Mouse (Mus musculus) E14TG2a.4 (cell line): ENCODE results near the gene Tmem170b.

Experiments used
- H3K27me3 ChIP-seq: 2 replicates; pipeline ENCODE4 v1.6.1; 2014; ENCODE audit warnings: low read length, control low read depth; ENCODE audit not compliant: insufficient read depth
- H3K36me3 ChIP-seq: 2 replicates; pipeline ENCODE4 v1.6.1; 2014; ENCODE audit warnings: low read length, control low read depth; ENCODE audit not compliant: insufficient read depth
- H3K4me1 ChIP-seq: replicated peaks from 2 replicates; pipeline ENCODE4 v1.6.1; 2014; ENCODE audit warnings: low read depth, low read length, control low read depth
- H3K4me3 ChIP-seq: replicated peaks from 2 replicates; pipeline ENCODE4 v1.5.1; 2014; ENCODE audit warnings: mild to moderate bottlenecking, low read length
- H3K9me3 ChIP-seq: 2 replicates; pipeline ENCODE4 v1.6.1; 2014; ENCODE audit warnings: low read length, control low read depth
- CTCF ChIP-seq: conservative IDR thresholded peaks from 2 replicates; pipeline ENCODE4 v1.5.1; 2014; ENCODE audit warnings: low read length
- NANOG ChIP-seq: IDR thresholded peaks from 2 replicates; pipeline ENCODE4 v1.6.1; 2014; ENCODE audit warnings: borderline replicate concordance, low read length, mixed read lengths
- POU5F1 ChIP-seq: IDR thresholded peaks from 2 replicates; pipeline ENCODE4 v1.6.1; 2014; ENCODE audit warnings: low read length, borderline replicate concordance

Gene Tmem170b

GRCm38 (mm10) chr13:41650665-41651064 lies 45.0 kb downstream of the Tmem170b start:
- Histone ChIP-seq H3K27me3 (no peaks in the 10 kb centered on the region), H3K9me3 (no peaks in the 10 kb centered on the region), H3K36me3 (no peaks in the 10 kb centered on the region), H3K4me3 (no peak overlapping the region), H3K4me1 (no peaks in the 10 kb centered on the region)
- TF ChIP-seq CTCF (no peak), NANOG (no peak), POU5F1 (no peak)

DNA sequence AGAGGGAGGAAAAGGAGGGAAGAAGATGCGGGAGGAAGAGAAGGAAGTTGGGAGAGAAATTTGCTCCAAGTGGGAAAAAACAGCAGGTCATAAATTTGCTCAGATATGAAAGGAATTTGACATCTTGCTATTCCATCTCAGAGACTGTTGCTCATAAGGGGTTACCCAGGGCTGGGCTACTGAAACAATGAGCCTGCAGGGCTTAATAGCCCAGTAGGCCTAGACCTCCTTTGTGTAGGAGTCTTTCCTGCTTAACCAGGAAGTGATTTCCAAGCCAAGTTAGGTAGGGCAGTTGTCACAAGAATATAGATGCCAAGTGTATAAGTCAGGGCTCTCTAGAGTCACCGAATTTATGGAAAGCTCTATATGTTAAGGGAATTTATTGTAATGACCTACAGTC lies 48.1 kb downstream of the Tmem170b start:
- Histone ChIP-seq H3K36me3 (no peaks in the 10 kb centered on the region), H3K9me3 (no peaks in the 10 kb centered on the region), H3K27me3 (no peaks in the 10 kb centered on the region), H3K4me3 (no peak overlapping the region), H3K4me1 (no peaks in the 10 kb centered on the region)
- TF ChIP-seq CTCF (no peak), NANOG (no peak), POU5F1 (no peak)

DNA sequence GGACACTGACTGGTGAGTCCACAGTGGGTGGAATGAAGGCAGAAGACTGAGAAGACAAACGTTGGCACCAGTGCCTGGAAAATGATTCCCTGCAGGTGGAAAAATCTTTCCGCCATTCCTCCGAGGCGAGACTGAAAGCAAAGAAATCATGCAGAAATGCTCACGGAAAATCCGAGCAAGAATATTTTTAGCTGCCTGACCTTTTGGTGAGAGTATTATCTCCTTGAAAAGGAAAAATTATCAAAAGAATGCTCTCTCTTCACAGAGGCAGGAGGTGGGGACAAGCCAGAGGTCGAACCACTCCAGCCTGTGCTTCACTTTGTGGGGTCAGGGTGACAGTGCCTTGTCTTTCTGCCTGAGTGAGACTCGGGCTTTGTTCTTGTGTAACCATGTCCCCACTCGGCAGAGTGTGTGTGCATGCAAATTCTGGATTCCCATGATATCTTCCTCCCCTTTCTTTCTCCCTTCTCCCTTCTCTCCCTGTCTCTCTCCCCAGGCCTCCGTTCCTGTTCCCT lies 49.9 kb downstream of the Tmem170b start:
- H3K4me3 ChIP-seq: no peak overlapping the region

DNA sequence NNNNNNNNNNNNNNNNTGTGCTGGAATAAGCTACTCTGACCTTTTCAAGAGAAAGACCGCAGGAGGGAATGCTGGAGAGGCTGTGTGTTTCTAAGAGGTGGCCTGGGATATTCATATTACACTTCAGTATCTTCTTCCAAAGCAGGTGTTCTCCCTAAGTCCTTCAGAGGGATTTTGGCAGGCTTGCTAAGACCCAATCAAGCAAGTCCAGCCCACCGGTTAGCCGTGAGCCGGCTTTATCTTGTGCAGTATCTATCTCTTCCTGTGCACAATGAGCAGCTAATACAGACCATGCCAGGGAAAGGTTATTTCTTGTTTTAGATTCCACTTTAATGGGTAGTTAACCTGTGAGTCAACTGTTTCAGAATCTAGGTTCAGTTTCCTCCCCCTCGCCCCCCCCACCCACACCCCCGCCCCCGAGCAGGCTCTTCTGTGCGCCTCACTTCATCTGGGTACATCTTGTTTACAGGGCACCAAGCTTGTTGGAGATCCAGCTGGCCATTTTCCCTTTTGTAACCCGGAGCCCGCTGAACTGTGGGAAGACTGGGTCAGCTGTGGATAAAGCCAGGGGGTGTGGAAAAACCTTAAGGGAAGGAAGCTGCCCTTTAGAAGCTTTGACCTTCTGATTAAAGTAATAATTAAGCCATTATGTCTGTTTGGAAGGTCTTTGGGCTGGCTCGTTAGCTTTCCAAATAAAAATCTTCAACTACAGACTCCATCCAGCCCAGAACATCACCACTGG lies 54.5 kb downstream of the Tmem170b start:
- no peaks in the 10 kb centered on the region for H3K36me3 ChIP-seq
- TF ChIP-seq POU5F1: no peak
- TF ChIP-seq CTCF: no peak
- no peak for TF ChIP-seq NANOG
- H3K9me3 ChIP-seq: no peaks in the 10 kb centered on the region
- no peaks in the 10 kb centered on the region for H3K27me3 ChIP-seq
- H3K4me1 ChIP-seq: 0 out of 2 replicates have a peak, but pooled peaks cover 4% of the 10 kb centered on the region
- no peak overlapping the region for H3K4me3 ChIP-seq

More for the DNA sequence above, 49.9 kb downstream of the Tmem170b start:
- Histone ChIP-seq H3K9me3 (no peaks in the 10 kb centered on the region), H3K36me3 (no peaks in the 10 kb centered on the region), H3K4me1 (no peaks in the 10 kb centered on the region), H3K27me3 (no peaks in the 10 kb centered on the region)
- no peak for TF ChIP-seq POU5F1
- no peak for TF ChIP-seq CTCF
- no peak for TF ChIP-seq NANOG

DNA sequence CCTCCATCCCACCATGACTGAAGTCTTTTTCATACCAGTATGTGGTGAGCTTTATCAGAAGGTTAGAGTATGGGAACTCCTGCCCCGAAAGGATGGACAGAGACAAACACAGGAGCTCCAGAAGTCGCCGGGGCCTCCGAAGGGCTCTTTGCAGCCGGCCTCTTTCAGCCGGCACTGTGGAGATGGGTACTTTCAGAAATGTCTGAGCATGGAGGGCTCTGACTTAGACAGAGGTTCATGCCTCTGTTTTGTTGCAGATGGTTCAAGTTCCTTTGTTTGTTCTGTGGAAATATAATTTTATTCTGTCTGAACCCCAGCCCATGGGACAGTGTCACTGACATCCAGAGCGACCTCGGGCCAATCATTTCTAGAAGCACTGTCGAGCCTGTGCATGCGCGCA lies 55.4 kb downstream of the Tmem170b start:
- no peak overlapping the region for H3K4me3 ChIP-seq
- no peaks in the 10 kb centered on the region for H3K36me3 ChIP-seq
- TF ChIP-seq POU5F1 (no peak), CTCF (no peak), NANOG (no peak)
- no peaks in the 10 kb centered on the region for H3K9me3 ChIP-seq
- H3K27me3 ChIP-seq: no peaks in the 10 kb centered on the region
- H3K4me1 ChIP-seq: 0 out of 2 replicates have a peak, but pooled peaks cover 4% of the 10 kb centered on the region

DNA sequence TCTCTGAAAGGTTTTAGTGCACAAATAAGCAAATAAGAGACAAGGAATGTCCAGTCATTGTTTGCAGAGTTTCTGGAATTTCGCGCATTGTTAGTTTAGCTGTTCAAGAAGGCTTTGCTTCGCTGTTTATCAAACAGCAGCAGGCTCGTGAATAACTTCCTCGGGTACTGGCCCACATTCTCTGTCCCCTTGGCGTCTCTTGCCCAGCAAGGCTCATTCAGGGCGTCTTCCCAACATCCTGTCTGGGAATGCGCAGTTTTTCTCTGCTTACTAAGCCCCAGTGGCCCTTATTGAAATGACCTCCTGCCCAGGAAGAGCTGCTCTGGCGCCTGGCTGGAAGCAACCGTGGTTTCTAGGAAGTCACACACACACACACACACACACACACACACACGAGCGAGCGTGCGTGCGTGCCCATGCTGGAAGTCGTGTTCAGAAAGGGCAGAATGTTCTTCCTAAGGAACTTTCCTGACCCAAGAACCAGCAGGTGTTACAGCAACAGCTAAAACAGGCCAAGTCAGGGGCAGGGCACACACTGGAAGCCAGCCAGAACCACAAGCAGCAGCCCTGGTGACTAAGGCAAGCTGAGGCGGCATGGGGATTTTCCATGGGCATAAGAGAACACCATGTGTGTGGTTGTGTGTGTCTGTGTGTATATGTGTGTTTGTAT lies 56.8 kb downstream of the Tmem170b start:
- Histone ChIP-seq H3K27me3 (no peaks in the 10 kb centered on the region), H3K4me1 (0 out of 2 replicates have a peak, but pooled peaks cover 4% of the 10 kb centered on the region), H3K36me3 (no peaks in the 10 kb centered on the region), H3K9me3 (no peaks in the 10 kb centered on the region), H3K4me3 (no peak overlapping the region)
- TF ChIP-seq NANOG (no peak), POU5F1 (no peak), CTCF (no peak)

DNA sequence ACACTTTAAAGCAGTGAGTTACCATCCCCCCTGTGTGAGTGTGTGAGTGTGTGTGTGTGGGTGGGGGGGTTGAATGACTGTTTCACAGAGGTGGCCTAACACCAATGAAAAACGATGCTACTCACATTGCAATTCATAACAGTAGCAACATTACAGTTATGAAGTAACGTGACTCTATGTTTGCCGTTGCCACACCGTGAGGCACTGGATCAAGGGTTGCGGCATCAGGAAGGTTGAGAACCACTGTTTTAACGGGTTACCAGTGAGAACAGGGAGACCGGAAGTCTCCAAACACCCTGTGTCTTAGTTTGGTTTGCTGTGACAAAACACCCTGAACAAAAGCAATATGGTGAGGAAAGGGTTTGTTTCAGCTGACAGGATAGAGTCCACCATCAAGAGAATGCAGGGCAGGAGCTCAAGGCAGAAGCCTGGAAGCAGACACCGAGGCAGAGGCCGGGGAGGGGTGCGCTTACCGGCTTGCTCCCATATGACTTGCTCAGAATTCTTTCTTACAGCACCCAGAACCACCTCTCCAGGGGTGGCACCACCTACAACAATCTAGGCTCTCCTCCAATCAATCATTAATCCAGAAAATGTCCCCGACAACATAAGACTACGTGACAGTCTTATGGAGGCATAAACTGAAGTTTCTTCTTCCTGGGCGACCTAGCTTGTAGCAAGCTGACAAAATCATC lies 57.9 kb downstream of the Tmem170b start:
- Histone ChIP-seq H3K9me3 (no peaks in the 10 kb centered on the region), H3K27me3 (no peaks in the 10 kb centered on the region), H3K36me3 (no peaks in the 10 kb centered on the region), H3K4me1 (0 out of 2 replicates have a peak, but pooled peaks cover 4% of the 10 kb centered on the region), H3K4me3 (no peak overlapping the region)
- TF ChIP-seq NANOG (no peak), POU5F1 (no peak), CTCF (no peak)

- no peaks in the 10 kb centered on the region for H3K9me3 ChIP-seq
These were observed 64.2 kb downstream of the Tmem170b start for GRCm38 (mm10) chr13:41669951-41670350.

More at GRCm38 (mm10) chr13:41669951-41670350, 64.2 kb downstream of the Tmem170b start:
- Histone ChIP-seq H3K36me3 (no peaks in the 10 kb centered on the region), H3K4me1 (no peaks in the 10 kb centered on the region), H3K4me3 (no peak overlapping the region), H3K27me3 (no peaks in the 10 kb centered on the region)
- TF ChIP-seq POU5F1 (no peak), NANOG (no peak), CTCF (no peak)
